14 mouse cellular contexts compared by ENCODE assay signal in the genomic region with DNA sequence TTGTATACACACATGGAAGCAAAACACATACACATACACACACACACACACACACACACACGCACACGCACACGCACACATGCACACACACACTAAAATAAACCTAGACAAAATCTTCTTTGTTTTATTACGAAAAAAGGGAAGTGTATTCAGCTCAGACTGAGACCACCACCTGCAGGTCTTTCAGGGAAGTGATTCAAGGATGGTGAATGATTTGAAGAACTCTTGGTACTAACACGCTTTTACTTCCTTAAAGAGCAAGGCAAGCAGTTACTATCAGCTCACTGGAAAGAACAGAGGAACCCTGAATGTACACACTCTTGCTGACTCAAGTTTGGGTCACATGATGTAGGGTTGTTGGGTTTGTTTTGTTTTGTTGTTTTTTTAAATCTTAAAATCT. TPM values are rescaled to one million over a fixed set of nuclear protein-coding genes. Genes with fewer than 3 reads are reported as not detected.
DNase-seq lines count a peak whose midpoint lies in the region; ATAC-seq and TF ChIP-seq lines count a peak whose summit lies in the region.
"Had no signal": no experiment of that assay in that cellular context is flagged by ENCODE, and none has a peak within 500 bp of the region (broad histone marks: within the 10 kb centered on the region; RNA-seq: fewer than 3 reads in every experiment).

No protein-coding gene starts in this region.

- H3K27ac ChIP-seq in hindbrain, postnatal 0 days, result no peak overlapping the region
- H3K27ac ChIP-seq in hindbrain, embryonic 12.5 days, result no peak overlapping the region
- no peak overlapping the region for H3K27ac ChIP-seq in midbrain, postnatal 0 days (ENCODE audit: low read depth, low read length)
- H3K27ac ChIP-seq in midbrain, embryonic 13.5 days, result no peak overlapping the region
- peak overlapping the region; percentile 32 for H3K27ac ChIP-seq in bone marrow macrophage, adult 2 months (ENCODE audit: insufficient read depth, low read depth, low read length)
- H3K27ac ChIP-seq: embryonic facial prominence, embryonic 13.5 days; heart, embryonic 13.5 days; hindbrain, embryonic 15.5 days; kidney, embryonic 15.5 days had no signal

- no peak overlapping the region for H3K4me2 ChIP-seq in hindbrain, postnatal 0 days (ENCODE audit: low read depth, low read length)
- no peak overlapping the region for H3K4me2 ChIP-seq in hindbrain, embryonic 12.5 days (replicated peaks)
- H3K4me2 ChIP-seq in midbrain, postnatal 0 days (ENCODE audit: low read depth, low read length, poor library complexity, severe bottlenecking), result no peak overlapping the region
- no peak overlapping the region for H3K4me2 ChIP-seq in midbrain, embryonic 13.5 days (replicated peaks)
- H3K4me2 ChIP-seq: embryonic facial prominence, embryonic 13.5 days; heart, embryonic 13.5 days; hindbrain, embryonic 15.5 days; kidney, embryonic 15.5 days had no signal

- peak; percentile 17 for DNase-seq in hindbrain, postnatal 0 days (ENCODE audit: low spot score)
- DNase-seq in midbrain, postnatal 0 days (ENCODE audit: low spot score), result no peak
- no peak for DNase-seq in layer of hippocampus, adult 8-10 months (ENCODE audit: low spot score in 2 of 2)
- DNase-seq: cerebellum, adult 9-11 months; gastrocnemius, postnatal 10 days had no signal

- no peak for TF ChIP-seq POLR2A in bone marrow macrophage, adult 2 months (IDR thresholded peaks at IDR 0.05; ENCODE audit: borderline replicate concordance, low read depth, low read length)

- TF ChIP-seq CTCF in hindbrain, postnatal 0 days (IDR thresholded peaks at IDR 0.05; ENCODE audit: low read depth), result peak; percentile 47
- peak; percentile 56 for TF ChIP-seq CTCF in midbrain, postnatal 0 days (IDR thresholded peaks at IDR 0.05)
- no peak for TF ChIP-seq CTCF in bone marrow macrophage, adult 2 months (IDR thresholded peaks at IDR 0.05; ENCODE audit: low read depth, low read length)

- no peaks in the 10 kb centered on the region for H3K4me1 ChIP-seq in hindbrain, postnatal 0 days (ENCODE audit: insufficient read depth, low read length)
- no peaks in the 10 kb centered on the region for H3K4me1 ChIP-seq in hindbrain, embryonic 12.5 days
- no peaks in the 10 kb centered on the region for H3K4me1 ChIP-seq in midbrain, postnatal 0 days (ENCODE audit: insufficient read depth, low read length)
- H3K4me1 ChIP-seq in midbrain, embryonic 13.5 days (replicated peaks), result no peaks in the 10 kb centered on the region
- peaks cover 7% of the 10 kb centered on the region for H3K4me1 ChIP-seq in bone marrow macrophage, adult 2 months (ENCODE audit: control insufficient read depth, insufficient read depth, low read length)
- H3K4me1 ChIP-seq: embryonic facial prominence, embryonic 13.5 days; heart, embryonic 13.5 days; hindbrain, embryonic 15.5 days; kidney, embryonic 15.5 days had no signal

- no peaks in the 10 kb centered on the region for H3K27me3 ChIP-seq in hindbrain, postnatal 0 days (ENCODE audit: insufficient read depth, low read length)
- H3K27me3 ChIP-seq in hindbrain, embryonic 12.5 days, result no peaks in the 10 kb centered on the region
- no peaks in the 10 kb centered on the region for H3K27me3 ChIP-seq in midbrain, postnatal 0 days (ENCODE audit: insufficient read depth, low read length)
- H3K27me3 ChIP-seq in midbrain, embryonic 13.5 days, result no peaks in the 10 kb centered on the region
- H3K27me3 ChIP-seq: embryonic facial prominence, embryonic 13.5 days; heart, embryonic 13.5 days; hindbrain, embryonic 15.5 days; kidney, embryonic 15.5 days had no signal

- 92% methylated on average over 5 of the region's 5 CpGs for WGBS in hindbrain, postnatal 0 days
- WGBS in hindbrain, embryonic 12.5 days, result 90% methylated on average over 5 of the region's 5 CpGs
- WGBS in midbrain, postnatal 0 days, result 87% methylated on average over 5 of the region's 5 CpGs
- 97% methylated on average over 5 of the region's 5 CpGs for WGBS in midbrain, embryonic 13.5 days

- no peak for ATAC-seq in hindbrain, postnatal 0 days
- no peak for ATAC-seq in hindbrain, embryonic 12.5 days (ENCODE audit: low FRiP score)
- no peak for ATAC-seq in midbrain, postnatal 0 days (ENCODE audit: low FRiP score)
- no peak for ATAC-seq in midbrain, embryonic 13.5 days
- ATAC-seq in neutrophil, adult 5-6 weeks (ENCODE audit: extremely low read depth, insufficient number of reproducible peaks, low FRiP score, poor library complexity, severe bottlenecking), result peak; percentile 92
- ATAC-seq in cerebellum, adult (ENCODE audit: insufficient number of reproducible peaks, low FRiP score, low TSS enrichment), result no peak

- no peaks in the 10 kb centered on the region for H3K9me3 ChIP-seq in hindbrain, postnatal 0 days (ENCODE audit: low read length)
- H3K9me3 ChIP-seq in hindbrain, embryonic 12.5 days (replicated peaks), result no peaks in the 10 kb centered on the region
- no peaks in the 10 kb centered on the region for H3K9me3 ChIP-seq in midbrain, postnatal 0 days (ENCODE audit: low read length)
- H3K9me3 ChIP-seq in midbrain, embryonic 13.5 days, result no peaks in the 10 kb centered on the region
- H3K9me3 ChIP-seq: embryonic facial prominence, embryonic 13.5 days; heart, embryonic 13.5 days; hindbrain, embryonic 15.5 days; kidney, embryonic 15.5 days had no signal

- H3K36me3 ChIP-seq in hindbrain, postnatal 0 days (ENCODE audit: insufficient read depth, low read length), result peaks cover 39% of the 10 kb centered on the region
- H3K36me3 ChIP-seq in hindbrain, embryonic 12.5 days, result peaks cover 73% of the 10 kb centered on the region
- peaks cover 52% of the 10 kb centered on the region for H3K36me3 ChIP-seq in midbrain, postnatal 0 days (ENCODE audit: insufficient read depth, low read length)
- peaks cover 76% of the 10 kb centered on the region for H3K36me3 ChIP-seq in midbrain, embryonic 13.5 days

- no peak overlapping the region for H3K4me3 ChIP-seq in hindbrain, postnatal 0 days (ENCODE audit: low read length)
- H3K4me3 ChIP-seq in hindbrain, embryonic 12.5 days, result no peak overlapping the region
- H3K4me3 ChIP-seq in midbrain, postnatal 0 days (ENCODE audit: low read depth, low read length), result no peak overlapping the region
- H3K4me3 ChIP-seq in midbrain, embryonic 13.5 days (replicated peaks), result no peak overlapping the region
- no peak overlapping the region for H3K4me3 ChIP-seq in bone marrow macrophage, adult 2 months (ENCODE audit: insufficient read depth, low read length)
- H3K4me3 ChIP-seq: embryonic facial prominence, embryonic 13.5 days; heart, embryonic 13.5 days; hindbrain, embryonic 15.5 days; kidney, embryonic 15.5 days had no signal

- no peak overlapping the region for H3K9ac ChIP-seq in hindbrain, postnatal 0 days (replicated peaks; ENCODE audit: low read length)
- no peak overlapping the region for H3K9ac ChIP-seq in hindbrain, embryonic 12.5 days
- H3K9ac ChIP-seq in midbrain, postnatal 0 days (replicated peaks; ENCODE audit: low read length, poor library complexity, severe bottlenecking), result no peak overlapping the region
- H3K9ac ChIP-seq in midbrain, embryonic 13.5 days (replicated peaks), result no peak overlapping the region
- H3K9ac ChIP-seq: embryonic facial prominence, embryonic 13.5 days; heart, embryonic 13.5 days; hindbrain, embryonic 15.5 days; kidney, embryonic 15.5 days had no signal

RNA-seq across cellular contexts. Expression of a gene that starts 15.9 kb away (rescaled TPM):
- total RNA-seq in hindbrain, postnatal 0 days (2014; rRNA removed), result 30.2 and 43.7 TPM in 2 replicates
- polyA plus RNA-seq in hindbrain, postnatal 0 days (2015; fragmentation: Nextera tagmentation; extraction: Ambion mirVana), result 26.1 and 36.1 TPM in 2 replicates
- polyA plus RNA-seq in hindbrain, embryonic 12.5 days (2016; fragmentation: Nextera tagmentation; extraction: Ambion mirVana), result 24.9 and 25.4 TPM in 2 replicates
- total RNA-seq in midbrain, postnatal 0 days (2014; rRNA removed), result 31.4 and 35.0 TPM in 2 replicates
- 30.3 and 34.2 TPM in 2 replicates for polyA plus RNA-seq in midbrain, postnatal 0 days (2015; fragmentation: Nextera tagmentation; extraction: Ambion mirVana)
- polyA plus RNA-seq in midbrain, embryonic 13.5 days (2015; fragmentation: Nextera tagmentation; extraction: Ambion mirVana), result 27.5 and 30.0 TPM in 2 replicates
- 61.8 and 65.1 TPM in 2 replicates for polyA plus RNA-seq in bone marrow macrophage, adult 2 months (2012; ENCODE audit: insufficient read depth, insufficient read length, missing spikeins)
- 109 and 112 TPM in 2 replicates for total RNA-seq in neutrophil, adult 5-6 weeks (2017)
- 10 to 100 TPM; 45.2 to 56.5 (median 49.3) TPM for total RNA-seq in layer of hippocampus, adult 8-10 months (2022)

RNA-seq across cellular contexts. Expression of a gene that starts 16.0 kb away (rescaled TPM):
- 11.2 and 11.7 TPM in 2 replicates for total RNA-seq in hindbrain, postnatal 0 days (2014; rRNA removed)
- polyA plus RNA-seq in hindbrain, postnatal 0 days (2015; fragmentation: Nextera tagmentation; extraction: Ambion mirVana), result 52.1 and 53.0 TPM in 2 replicates
- 42.3 and 44.6 TPM in 2 replicates for polyA plus RNA-seq in hindbrain, embryonic 12.5 days (2016; fragmentation: Nextera tagmentation; extraction: Ambion mirVana)
- 15.4 and 20.5 TPM in 2 replicates for total RNA-seq in midbrain, postnatal 0 days (2014; rRNA removed)
- 45.2 and 46.3 TPM in 2 replicates for polyA plus RNA-seq in midbrain, postnatal 0 days (2015; fragmentation: Nextera tagmentation; extraction: Ambion mirVana)
- 46.0 and 48.8 TPM in 2 replicates for polyA plus RNA-seq in midbrain, embryonic 13.5 days (2015; fragmentation: Nextera tagmentation; extraction: Ambion mirVana)
- polyA plus RNA-seq in bone marrow macrophage, adult 2 months (2012; ENCODE audit: insufficient read depth, insufficient read length, missing spikeins), result 52.2 and 53.3 TPM in 2 replicates
- 207 and 231 TPM in 2 replicates for total RNA-seq in neutrophil, adult 5-6 weeks (2017)
- 10 to 100 TPM; 45.7 to 49.7 (median 46.0) TPM for total RNA-seq in layer of hippocampus, adult 8-10 months (2022)

RNA-seq across cellular contexts. Expression of a gene that starts 49.4 kb away (rescaled TPM):
- total RNA-seq in hindbrain, postnatal 0 days (2014; rRNA removed), result 6.2 and 14.5 TPM in 2 replicates
- polyA plus RNA-seq in hindbrain, postnatal 0 days (2015; fragmentation: Nextera tagmentation; extraction: Ambion mirVana), result 13.6 and 14.9 TPM in 2 replicates
- 28.3 and 35.3 TPM in 2 replicates for polyA plus RNA-seq in hindbrain, embryonic 12.5 days (2016; fragmentation: Nextera tagmentation; extraction: Ambion mirVana)
- 5.5 and 6.3 TPM in 2 replicates for total RNA-seq in midbrain, postnatal 0 days (2014; rRNA removed)
- polyA plus RNA-seq in midbrain, postnatal 0 days (2015; fragmentation: Nextera tagmentation; extraction: Ambion mirVana), result 9.2 and 9.5 TPM in 2 replicates
- 4.4 and 5.1 TPM in 2 replicates for polyA plus RNA-seq in midbrain, embryonic 13.5 days (2015; fragmentation: Nextera tagmentation; extraction: Ambion mirVana)
- polyA plus RNA-seq in bone marrow macrophage, adult 2 months (2012; ENCODE audit: insufficient read depth, insufficient read length, missing spikeins), result 1.5 and 1.6 TPM in 2 replicates
- total RNA-seq in neutrophil, adult 5-6 weeks (2017), result 7.6 and 14.0 TPM in 2 replicates
- 1 to 10 TPM; 2.1 to 4.3 (median 3.5) TPM for total RNA-seq in layer of hippocampus, adult 8-10 months (2022)
